Mouse (Mus musculus) midbrain, embryonic 16.5 days (tissue): ENCODE results near the gene Snx1. TPM values are rescaled to one million over a fixed set of nuclear protein-coding genes. Genes with fewer than 3 reads are reported as not detected.
A peak's percentile ranks its signal among the peaks of the same experiment; 100 is the strongest.

Experiments used
- ATAC-seq: fragments of 200-750 bp; cut with Nextera tagmentation; 2 replicates; pipeline ENCODE4 v1.8.0; 2017; ENCODE audit warnings: moderate TSS enrichment
- H3K27ac ChIP-seq: fragments of 300-500 bp; sonication (generic); 2 replicates; pipeline ENCODE4 v1.5.1; 2014; ENCODE audit warnings: mild to moderate bottlenecking, low read length, mixed read lengths
- H3K27me3 ChIP-seq: fragments of 300-500 bp; sonication (generic); 2 replicates; pipeline ENCODE4 v1.6.1; 2014; ENCODE audit warnings: low read depth, low read length, mixed read lengths; ENCODE audit not compliant: control insufficient read depth, insufficient read depth
- H3K36me3 ChIP-seq: fragments of 300-500 bp; sonication (generic); 2 replicates; pipeline ENCODE4 v1.6.1; 2014; ENCODE audit warnings: mild to moderate bottlenecking, low read length, moderate library complexity, mixed read lengths; ENCODE audit not compliant: control insufficient read depth, insufficient read depth
- H3K4me1 ChIP-seq: fragments of 300-500 bp; sonication (generic); 2 replicates; pipeline ENCODE4 v1.6.1; 2014; ENCODE audit warnings: mild to moderate bottlenecking, low read length, mixed read lengths; ENCODE audit not compliant: control insufficient read depth, insufficient read depth
- H3K4me2 ChIP-seq: fragments of 300-500 bp; sonication (generic); 2 replicates; pipeline ENCODE4 v1.6.1; 2014; ENCODE audit warnings: mild to moderate bottlenecking, low read length, mixed read lengths
- H3K4me3 ChIP-seq: fragments of 300-500 bp; sonication (generic); 2 replicates; pipeline ENCODE4 v1.5.1; 2014; ENCODE audit warnings: low read depth, mild to moderate bottlenecking, low read length, moderate library complexity, mixed read lengths
- H3K9ac ChIP-seq: fragments of 300-500 bp; sonication (generic); 2 replicates; pipeline ENCODE4 v1.6.1; 2014; ENCODE audit warnings: low read depth, low read length, mixed read lengths
- H3K9me3 ChIP-seq: fragments of 300-500 bp; sonication (generic); replicated peaks from 2 replicates; pipeline ENCODE4 v1.6.1; 2014; ENCODE audit warnings: mild to moderate bottlenecking, low read length, mixed read lengths; ENCODE audit not compliant: control insufficient read depth, poor library complexity, severe bottlenecking
- WGBS: fragments of 180-500 bp; shearing (Covaris S2); extraction: QIAGEN DNeasy Blood & Tissue Kit; methylation state at CpG from one replicate; pipeline ENCODE4 v1.1.7; 2014; 5-methylcytosine and 5-hydroxymethylcytosine counted together
- polyA plus RNA-seq: library from polyadenylated mRNA; unstranded; fragments of >200 nt; fragmentation: Nextera tagmentation; extraction: Ambion mirVana; gene quantifications from 2 replicates; pipeline ENCODE4 v1.2.1, GENCODE M21; 2015

The Snx1 gene
- polyA plus RNA-seq, 1 experiment from 2014 or later: 68.0 TPM

- Histone ChIP-seq H3K9ac (no peak overlapping the region), H3K4me1 (no peaks in the 10 kb centered on the region), H3K27ac (no peak overlapping the region), H3K4me2 (no peak overlapping the region), H3K4me3 (no peak overlapping the region), H3K36me3 (no peaks in the 10 kb centered on the region), H3K9me3 (no peaks in the 10 kb centered on the region), H3K27me3 (peaks cover 13% of the 10 kb centered on the region; the same call in 1 of the 2 replicates)
- ATAC-seq: no peak
- WGBS: 84% methylated on average over 6 of the region's 6 CpGs
Observed at GRCm38 (mm10) chr9:66158885-66159430, 32.6 kb upstream of the Snx1 start.

DNA sequence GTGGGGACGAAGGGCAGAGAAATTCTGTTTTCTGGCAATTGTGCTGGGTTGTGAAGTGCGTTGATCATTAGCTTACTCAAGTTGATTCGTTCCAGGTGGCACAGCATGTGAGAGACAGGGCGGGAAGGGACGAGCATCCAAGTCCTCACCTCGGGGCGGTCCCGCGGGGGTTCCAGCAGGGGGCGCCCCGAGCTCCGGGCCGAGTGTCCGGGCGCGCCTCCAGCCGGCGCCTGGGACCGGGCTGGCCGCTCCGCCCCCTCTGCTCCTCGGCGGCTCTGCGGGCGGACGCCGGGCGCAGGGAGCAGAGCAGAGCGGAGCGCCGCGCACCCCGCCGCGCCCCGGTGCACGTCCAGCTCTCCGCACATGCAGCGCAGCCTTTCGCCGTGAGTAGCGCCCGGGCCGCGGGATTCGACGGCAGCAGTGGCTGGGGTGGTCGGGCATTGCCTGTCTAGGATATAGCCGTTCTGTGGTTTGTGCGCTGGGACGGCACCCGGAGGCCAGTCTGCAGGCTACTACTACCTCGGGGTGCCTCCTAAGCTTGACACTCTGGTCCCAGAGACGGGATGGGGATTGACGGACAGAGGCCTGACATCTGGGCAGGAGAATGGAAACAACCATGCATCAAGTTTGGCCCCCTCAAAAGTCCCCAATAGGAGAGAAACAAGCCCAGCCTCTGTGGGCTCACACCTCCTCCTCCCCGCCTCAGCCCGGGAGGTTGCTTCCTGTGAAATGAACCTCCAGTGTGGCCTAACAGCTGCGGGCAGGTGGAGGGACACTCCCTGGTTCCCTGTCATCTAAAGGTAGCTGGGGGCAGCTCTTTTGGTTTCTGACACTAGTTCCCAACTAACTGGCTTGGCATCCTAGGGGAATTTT lies 31.8 kb upstream of the Snx1 start, which contains the start of gene Dapk2:
Gene Dapk2, plus strand, starts transcription at position 266 of the 873 bp plus-strand sequence.
- no peak within 1 kb of the TSS for H3K27ac ChIP-seq
- ATAC-seq: peak; percentile 36; the same call in 1 of the 2 replicates
- no peaks in the 10 kb centered on the region for H3K9me3 ChIP-seq
- H3K4me1 ChIP-seq: no peaks in the 10 kb centered on the region
- 3% methylated on average over 58 of the region's 58 CpGs for WGBS
- peaks cover 13% of the 10 kb centered on the region; the same call in 1 of the 2 replicates for H3K27me3 ChIP-seq
- H3K9ac ChIP-seq: no peak within 1 kb of the TSS
- no peaks in the 10 kb centered on the region for H3K36me3 ChIP-seq
- peak within 1 kb of the TSS; percentile 37 for H3K4me2 ChIP-seq
- H3K4me3 ChIP-seq: peak within 1 kb of the TSS; percentile 30

DNA sequence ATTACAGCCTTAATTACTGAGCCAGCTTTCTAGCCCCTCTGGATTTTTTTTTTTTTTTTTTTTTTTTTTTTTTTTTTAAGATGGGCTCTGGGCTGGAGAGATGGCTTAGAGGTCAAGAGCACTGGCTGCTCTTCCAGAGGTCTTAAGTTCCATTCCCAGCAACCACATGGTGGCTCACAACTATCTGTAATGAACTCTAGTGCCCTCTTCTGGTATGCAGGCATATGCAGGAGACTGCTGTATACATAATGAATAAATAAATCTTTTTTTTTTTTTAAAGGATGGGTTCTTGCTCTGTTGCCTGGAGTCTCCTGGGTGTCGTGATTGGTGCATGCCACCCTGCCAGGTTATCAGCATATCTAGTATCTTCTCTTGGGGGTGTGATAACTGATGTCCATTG lies 29.1 kb upstream of the Snx1 start:
- WGBS: 96% methylated on average over 1 of the region's 1 CpGs
- Histone ChIP-seq H3K27ac (no peak overlapping the region), H3K4me2 (no peak overlapping the region), H3K9me3 (no peaks in the 10 kb centered on the region), H3K36me3 (no peaks in the 10 kb centered on the region), H3K4me1 (no peaks in the 10 kb centered on the region), H3K4me3 (no peak overlapping the region), H3K9ac (no peak overlapping the region), H3K27me3 (peaks cover 13% of the 10 kb centered on the region; the same call in 1 of the 2 replicates)
- ATAC-seq: no peak

GRCm38 (mm10) chr9:66154013-66154412 lies 27.6 kb upstream of the Snx1 start:
- 93% methylated on average over 9 of the region's 9 CpGs for WGBS
- Histone ChIP-seq H3K9me3 (no peaks in the 10 kb centered on the region), H3K36me3 (no peaks in the 10 kb centered on the region), H3K9ac (no peak overlapping the region), H3K27me3 (peaks cover 13% of the 10 kb centered on the region; the same call in 1 of the 2 replicates), H3K4me2 (no peak overlapping the region), H3K27ac (no peak overlapping the region), H3K4me1 (no peaks in the 10 kb centered on the region), H3K4me3 (no peak overlapping the region)
- no peak for ATAC-seq

GRCm38 (mm10) chr9:66153594-66153993 lies 27.2 kb upstream of the Snx1 start:
- ATAC-seq: no peak
- WGBS: 91% methylated on average over 6 of the region's 6 CpGs
- H3K27ac ChIP-seq: no peak overlapping the region
- no peaks in the 10 kb centered on the region for H3K36me3 ChIP-seq
- H3K4me2 ChIP-seq: no peak overlapping the region
- peaks cover 11% of the 10 kb centered on the region; the same call in 1 of the 2 replicates for H3K27me3 ChIP-seq
- no peaks in the 10 kb centered on the region for H3K9me3 ChIP-seq
- no peak overlapping the region for H3K4me3 ChIP-seq
- H3K4me1 ChIP-seq: no peaks in the 10 kb centered on the region
- no peak overlapping the region for H3K9ac ChIP-seq

- H3K9ac ChIP-seq: no peak overlapping the region
- H3K27me3 ChIP-seq: peaks cover 2% of the 10 kb centered on the region; the same call in 1 of the 2 replicates
- no peak for ATAC-seq
- H3K27ac ChIP-seq: no peak overlapping the region
- H3K36me3 ChIP-seq: no peaks in the 10 kb centered on the region
- H3K4me1 ChIP-seq: no peaks in the 10 kb centered on the region
- no peaks in the 10 kb centered on the region for H3K9me3 ChIP-seq
- WGBS: 68% methylated on average over 9 of the region's 9 CpGs
- no peak overlapping the region for H3K4me3 ChIP-seq
- no peak overlapping the region for H3K4me2 ChIP-seq
Observed at GRCm38 (mm10) chr9:66152011-66152410, 25.6 kb upstream of the Snx1 start.

GRCm38 (mm10) chr9:66146141-66146540 lies 19.8 kb upstream of the Snx1 start:
- H3K27me3 ChIP-seq: no peaks in the 10 kb centered on the region

DNA sequence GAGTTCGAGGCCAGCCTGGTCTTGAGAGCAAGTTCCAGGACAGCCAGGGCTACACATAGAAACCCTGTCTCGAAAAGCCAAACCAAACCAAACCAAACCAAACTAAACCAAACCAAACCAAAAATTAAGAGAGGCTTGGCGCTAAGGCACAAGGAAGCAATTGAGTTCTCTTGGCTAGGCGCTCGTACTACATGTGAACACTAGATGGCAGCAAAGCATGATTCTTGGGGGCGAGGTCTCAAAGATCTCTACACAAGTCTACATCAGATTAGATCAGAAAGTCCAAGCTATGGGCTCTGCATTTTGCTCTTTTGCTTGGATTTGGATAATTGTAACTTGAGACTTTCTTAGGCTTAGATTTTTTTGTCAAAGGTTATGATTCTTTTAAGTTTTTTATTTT lies 17.9 kb upstream of the Snx1 start:
- Histone ChIP-seq H3K27ac (no peak overlapping the region), H3K4me1 (no peaks in the 10 kb centered on the region), H3K9me3 (no peaks in the 10 kb centered on the region), H3K4me3 (no peak overlapping the region), H3K36me3 (peaks cover 12% of the 10 kb centered on the region), H3K4me2 (no peak overlapping the region), H3K9ac (no peak overlapping the region), H3K27me3 (no peaks in the 10 kb centered on the region)
- peak; percentile 62; the same call in 1 of the 2 replicates for ATAC-seq
- WGBS: 5% methylated on average over 6 of the region's 6 CpGs

More at GRCm38 (mm10) chr9:66146141-66146540, 19.8 kb upstream of the Snx1 start:
- H3K27ac ChIP-seq: no peak overlapping the region
- H3K4me3 ChIP-seq: no peak overlapping the region
- no peak for ATAC-seq
- no peak overlapping the region for H3K4me2 ChIP-seq
- H3K9me3 ChIP-seq: no peaks in the 10 kb centered on the region
- H3K4me1 ChIP-seq: no peaks in the 10 kb centered on the region
- no peaks in the 10 kb centered on the region for H3K36me3 ChIP-seq
- H3K9ac ChIP-seq: no peak overlapping the region

- WGBS: 68% methylated on average over 1 of the region's 1 CpGs
- ATAC-seq: no peak
- peaks cover 15% of the 10 kb centered on the region for H3K36me3 ChIP-seq
Observed at GRCm38 (mm10) chr9:66142265-66142664, 15.9 kb upstream of the Snx1 start.

More at GRCm38 (mm10) chr9:66142265-66142664, 15.9 kb upstream of the Snx1 start:
- Histone ChIP-seq H3K4me3 (no peak overlapping the region), H3K27ac (no peak overlapping the region), H3K9me3 (no peaks in the 10 kb centered on the region), H3K4me1 (no peaks in the 10 kb centered on the region), H3K4me2 (no peak overlapping the region), H3K27me3 (no peaks in the 10 kb centered on the region), H3K9ac (no peak overlapping the region)
